Mouse (Mus musculus): Measurements from ENCODE around the gene Nt5c3. TPM values are rescaled to one million over a fixed set of nuclear protein-coding genes. Genes with fewer than 3 reads are reported as not detected.

Gene Nt5c3
- polyA plus RNA-seq, 1 experiment from 2014 or later: 85.2 TPM

DNA sequence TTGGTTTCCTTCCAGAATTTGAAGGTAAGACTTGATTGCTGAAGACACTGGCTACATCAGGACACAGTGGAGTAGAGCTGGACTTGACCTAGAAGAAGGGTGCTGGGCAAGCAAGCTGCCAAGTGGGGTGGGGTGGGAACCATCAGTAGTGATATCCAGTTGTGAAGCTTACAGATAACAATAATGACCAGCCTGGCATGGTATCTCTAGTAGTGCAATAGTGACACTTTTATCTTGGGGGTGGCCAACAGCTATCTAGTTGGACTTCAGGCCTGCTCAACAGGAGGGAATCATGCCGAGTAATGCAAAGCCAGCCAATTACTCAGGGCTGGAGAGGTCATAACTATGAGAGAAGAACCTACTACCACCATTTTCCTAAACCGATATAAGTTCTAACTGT lies 79.4 kb downstream of the Nt5c3 start:
- ATAC-seq (replicated peaks; ENCODE audit: insufficient number of reproducible peaks, low FRiP score, low TSS enrichment, low read depth) (no peak), DNase-seq (ENCODE audit: low spot score) (no peak)
- H3K36me3 ChIP-seq (replicated peaks; ENCODE audit: control insufficient read depth, insufficient read depth, low read depth, low read length): no peaks in the 10 kb centered on the region
- H3K9ac ChIP-seq (replicated peaks; ENCODE audit: low read length): no peak overlapping the region
- no peak overlapping the region for H3K27ac ChIP-seq (replicated peaks; ENCODE audit: low read depth, low read length)
- 89% methylated on average over 2 of the region's 2 CpGs for WGBS
- H3K4me2 ChIP-seq (ENCODE audit: low read depth, low read length): no peak overlapping the region
- H3K4me3 ChIP-seq (ENCODE audit: low read depth, low read length): no peak overlapping the region
- no peaks in the 10 kb centered on the region for H3K4me1 ChIP-seq (ENCODE audit: control insufficient read depth, insufficient read depth, low read length)
- H3K9me3 ChIP-seq (replicated peaks; ENCODE audit: control insufficient read depth, low read length): no peaks in the 10 kb centered on the region
- no peaks in the 10 kb centered on the region for H3K27me3 ChIP-seq (ENCODE audit: control insufficient read depth, insufficient read depth, low read length)

DNA sequence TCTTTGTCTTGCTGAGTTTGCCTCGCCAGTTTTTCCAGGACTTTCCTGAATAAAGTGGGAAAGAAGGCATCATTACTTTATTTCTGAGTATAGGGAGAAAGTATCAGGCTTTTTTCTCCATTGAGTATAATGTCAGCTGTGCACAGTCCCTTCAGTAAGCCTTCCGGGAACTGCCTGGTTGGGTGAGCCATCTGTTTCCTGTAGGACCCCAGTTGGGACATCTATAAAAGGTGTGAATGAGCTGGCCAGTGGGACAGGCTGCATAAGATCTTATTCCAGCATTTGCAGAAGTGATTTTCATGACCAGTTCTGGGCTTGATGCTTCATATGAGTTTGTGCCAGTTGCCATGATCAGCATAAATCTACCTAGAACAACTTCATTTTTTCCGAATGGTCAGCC lies 80.5 kb downstream of the Nt5c3 start:
- Histone ChIP-seq H3K27ac (replicated peaks; ENCODE audit: low read depth, low read length) (no peak overlapping the region), H3K27me3 (ENCODE audit: control insufficient read depth, insufficient read depth, low read length) (no peaks in the 10 kb centered on the region), H3K9ac (replicated peaks; ENCODE audit: low read length) (no peak overlapping the region), H3K36me3 (replicated peaks; ENCODE audit: control insufficient read depth, insufficient read depth, low read depth, low read length) (no peaks in the 10 kb centered on the region), H3K4me2 (ENCODE audit: low read depth, low read length) (no peak overlapping the region), H3K9me3 (replicated peaks; ENCODE audit: control insufficient read depth, low read length) (no peaks in the 10 kb centered on the region), H3K4me1 (ENCODE audit: control insufficient read depth, insufficient read depth, low read length) (no peaks in the 10 kb centered on the region), H3K4me3 (ENCODE audit: low read depth, low read length) (no peak overlapping the region)
- 85% methylated on average over 3 of the region's 3 CpGs for WGBS
- ATAC-seq (replicated peaks; ENCODE audit: insufficient number of reproducible peaks, low FRiP score, low TSS enrichment, low read depth) (no peak), DNase-seq (ENCODE audit: low spot score) (no peak)

DNA sequence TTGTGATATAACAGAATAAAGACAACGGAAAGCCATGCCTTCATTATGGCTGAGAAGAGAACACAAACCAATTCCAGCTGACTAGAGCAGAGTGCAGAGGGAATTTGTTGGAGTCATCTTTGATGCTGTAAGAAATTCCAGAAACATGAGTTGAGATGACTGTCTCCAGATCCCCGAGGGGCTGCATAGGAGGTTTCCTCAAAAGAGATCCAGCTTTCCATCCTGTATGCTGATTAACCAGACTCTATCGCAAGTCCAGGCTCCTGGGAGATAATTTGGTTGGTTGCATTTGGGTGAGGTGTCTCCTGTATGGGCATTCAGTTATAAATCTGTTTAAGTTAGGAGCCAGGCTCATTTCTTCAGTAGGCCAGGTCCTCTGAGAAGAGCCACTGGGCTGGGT lies 86.1 kb downstream of the Nt5c3 start:
- ATAC-seq (replicated peaks; ENCODE audit: insufficient number of reproducible peaks, low FRiP score, low TSS enrichment, low read depth): no peak
- H3K27ac ChIP-seq (replicated peaks; ENCODE audit: low read depth, low read length): no peak overlapping the region
- no peak overlapping the region for H3K4me3 ChIP-seq (ENCODE audit: low read depth, low read length)
- 87% methylated on average over 3 of the region's 3 CpGs for WGBS
- H3K36me3 ChIP-seq (replicated peaks; ENCODE audit: control insufficient read depth, insufficient read depth, low read depth, low read length): no peaks in the 10 kb centered on the region
- no peak for DNase-seq (ENCODE audit: low spot score)
- no peak overlapping the region for H3K4me2 ChIP-seq (ENCODE audit: low read depth, low read length)
- H3K9me3 ChIP-seq (replicated peaks; ENCODE audit: control insufficient read depth, low read length): no peaks in the 10 kb centered on the region
- H3K9ac ChIP-seq (replicated peaks; ENCODE audit: low read length): no peak overlapping the region
- H3K4me1 ChIP-seq (ENCODE audit: control insufficient read depth, insufficient read depth, low read length): no peaks in the 10 kb centered on the region
- H3K27me3 ChIP-seq (ENCODE audit: control insufficient read depth, insufficient read depth, low read length): no peaks in the 10 kb centered on the region

DNA sequence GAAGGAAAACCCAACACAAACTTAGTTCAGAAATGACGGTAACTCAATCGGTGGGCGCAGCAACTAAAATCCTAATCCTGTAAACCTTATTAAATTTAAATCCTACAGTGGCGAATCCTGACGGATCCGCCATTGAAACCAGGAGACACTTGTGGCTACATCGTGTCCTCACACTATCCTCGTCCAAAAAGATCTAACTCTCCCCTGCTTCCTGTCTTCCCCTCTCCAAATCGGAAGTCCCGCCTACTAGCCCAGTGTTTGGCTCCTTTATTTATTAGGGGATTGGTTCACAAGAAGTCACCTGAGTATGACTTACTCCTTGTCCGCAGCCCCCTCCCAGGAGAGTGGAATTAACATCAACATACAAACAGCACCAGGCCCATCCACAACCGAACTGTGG lies 86.6 kb downstream of the Nt5c3 start:
- H3K4me2 ChIP-seq (ENCODE audit: low read depth, low read length): no peak overlapping the region
- H3K27ac ChIP-seq (replicated peaks; ENCODE audit: low read depth, low read length): no peak overlapping the region
- no peak overlapping the region for H3K9ac ChIP-seq (replicated peaks; ENCODE audit: low read length)
- H3K9me3 ChIP-seq (replicated peaks; ENCODE audit: control insufficient read depth, low read length): no peaks in the 10 kb centered on the region
- no peaks in the 10 kb centered on the region for H3K36me3 ChIP-seq (replicated peaks; ENCODE audit: control insufficient read depth, insufficient read depth, low read depth, low read length)
- H3K4me3 ChIP-seq (ENCODE audit: low read depth, low read length): no peak overlapping the region
- ATAC-seq (replicated peaks; ENCODE audit: insufficient number of reproducible peaks, low FRiP score, low TSS enrichment, low read depth) (no peak), DNase-seq (ENCODE audit: low spot score) (no peak)
- no peaks in the 10 kb centered on the region for H3K4me1 ChIP-seq (ENCODE audit: control insufficient read depth, insufficient read depth, low read length)
- no peaks in the 10 kb centered on the region for H3K27me3 ChIP-seq (ENCODE audit: control insufficient read depth, insufficient read depth, low read length)
- 92% methylated on average over 12 of the region's 12 CpGs for WGBS

DNA sequence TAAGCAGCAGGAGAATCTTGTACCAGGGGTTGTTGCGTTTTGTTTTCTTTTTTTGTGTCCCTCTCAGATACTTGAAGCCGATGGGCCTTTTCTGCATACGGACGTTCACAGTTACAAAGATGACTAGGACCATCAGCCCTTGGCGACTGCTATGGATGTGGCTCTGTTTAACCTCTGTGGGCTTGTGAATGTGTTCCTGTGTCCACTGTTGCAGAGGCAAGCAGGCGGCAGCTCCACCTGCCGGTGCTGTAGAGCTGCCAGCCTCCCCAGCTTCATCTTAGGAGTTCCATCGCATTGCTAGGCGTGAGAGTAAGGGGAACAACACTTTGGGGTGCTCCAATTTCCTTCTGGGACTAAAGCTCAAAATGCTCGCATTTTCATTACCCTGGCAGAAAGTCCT lies 88.2 kb downstream of the Nt5c3 start:
- 88% methylated on average over 10 of the region's 10 CpGs for WGBS
- H3K9ac ChIP-seq (replicated peaks; ENCODE audit: low read length): no peak overlapping the region
- DNase-seq (ENCODE audit: low spot score) (no peak), ATAC-seq (replicated peaks; ENCODE audit: insufficient number of reproducible peaks, low FRiP score, low TSS enrichment, low read depth) (no peak)
- no peak overlapping the region for H3K4me2 ChIP-seq (ENCODE audit: low read depth, low read length)
- H3K27me3 ChIP-seq (ENCODE audit: control insufficient read depth, insufficient read depth, low read length): no peaks in the 10 kb centered on the region
- H3K27ac ChIP-seq (replicated peaks; ENCODE audit: low read depth, low read length): no peak overlapping the region
- no peak overlapping the region for H3K4me3 ChIP-seq (ENCODE audit: low read depth, low read length)
- H3K9me3 ChIP-seq (replicated peaks; ENCODE audit: control insufficient read depth, low read length): no peaks in the 10 kb centered on the region
- no peaks in the 10 kb centered on the region for H3K4me1 ChIP-seq (ENCODE audit: control insufficient read depth, insufficient read depth, low read length)
- H3K36me3 ChIP-seq (replicated peaks; ENCODE audit: control insufficient read depth, insufficient read depth, low read depth, low read length): no peaks in the 10 kb centered on the region

DNA sequence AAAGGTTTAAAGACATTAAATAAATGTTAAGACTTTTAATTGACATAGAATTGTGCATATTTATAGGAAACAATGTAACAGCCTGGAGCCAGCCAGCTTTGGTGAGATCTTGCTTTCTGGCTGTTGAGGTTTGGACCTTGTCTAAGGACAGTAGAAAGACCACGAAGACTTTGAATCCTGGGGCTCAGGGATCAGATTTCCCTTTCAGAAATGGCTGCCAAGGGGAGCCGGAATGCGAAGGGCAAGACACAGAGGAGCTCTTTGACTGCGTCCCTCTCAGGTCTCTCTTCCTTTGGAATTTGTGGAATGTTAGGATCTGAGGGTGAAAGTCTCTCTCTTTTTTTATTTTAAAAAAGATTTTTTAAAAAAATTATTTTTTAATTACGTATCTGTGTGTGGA lies 89.0 kb downstream of the Nt5c3 start:
- Histone ChIP-seq H3K9ac (replicated peaks; ENCODE audit: low read length) (no peak overlapping the region), H3K4me3 (ENCODE audit: low read depth, low read length) (no peak overlapping the region), H3K4me2 (ENCODE audit: low read depth, low read length) (no peak overlapping the region), H3K27me3 (ENCODE audit: control insufficient read depth, insufficient read depth, low read length) (no peaks in the 10 kb centered on the region), H3K9me3 (replicated peaks; ENCODE audit: control insufficient read depth, low read length) (no peaks in the 10 kb centered on the region), H3K4me1 (ENCODE audit: control insufficient read depth, insufficient read depth, low read length) (no peaks in the 10 kb centered on the region), H3K36me3 (replicated peaks; ENCODE audit: control insufficient read depth, insufficient read depth, low read depth, low read length) (no peaks in the 10 kb centered on the region), H3K27ac (replicated peaks; ENCODE audit: low read depth, low read length) (no peak overlapping the region)
- DNase-seq (ENCODE audit: low spot score) (peak; percentile 15), ATAC-seq (replicated peaks; ENCODE audit: insufficient number of reproducible peaks, low FRiP score, low TSS enrichment, low read depth) (no peak)
- WGBS: 43% methylated on average over 5 of the region's 5 CpGs

DNA sequence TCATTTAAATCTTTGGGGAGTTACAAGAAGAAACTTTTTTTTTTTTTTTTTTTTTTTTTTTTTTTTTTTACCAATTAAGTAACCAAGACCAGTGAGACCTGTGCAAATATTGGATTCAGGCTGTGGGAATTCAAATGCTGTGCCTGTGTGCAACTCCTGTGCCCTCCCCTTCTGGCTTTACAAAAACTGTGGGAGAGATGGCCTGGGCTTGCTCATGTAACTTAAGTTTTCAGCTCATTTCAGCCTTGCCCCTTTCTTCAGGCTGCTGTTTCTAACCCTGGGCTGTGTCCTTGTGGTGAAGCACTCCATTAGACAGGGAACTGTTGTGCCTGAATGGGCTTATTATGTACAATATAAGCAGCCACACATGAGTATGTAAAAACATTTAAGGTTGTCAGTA lies 90.9 kb downstream of the Nt5c3 start:
- no peaks in the 10 kb centered on the region for H3K4me1 ChIP-seq (ENCODE audit: control insufficient read depth, insufficient read depth, low read length)
- DNase-seq (ENCODE audit: low spot score) (peak; percentile 17), ATAC-seq (replicated peaks; ENCODE audit: insufficient number of reproducible peaks, low FRiP score, low TSS enrichment, low read depth) (no peak)
- H3K27ac ChIP-seq (replicated peaks; ENCODE audit: low read depth, low read length): no peak overlapping the region
- H3K36me3 ChIP-seq (replicated peaks; ENCODE audit: control insufficient read depth, insufficient read depth, low read depth, low read length): no peaks in the 10 kb centered on the region
- H3K4me3 ChIP-seq (ENCODE audit: low read depth, low read length): peak overlapping the region; percentile 62
- H3K9me3 ChIP-seq (replicated peaks; ENCODE audit: control insufficient read depth, low read length): no peaks in the 10 kb centered on the region
- no peak overlapping the region for H3K9ac ChIP-seq (replicated peaks; ENCODE audit: low read length)
- H3K27me3 ChIP-seq (ENCODE audit: control insufficient read depth, insufficient read depth, low read length): no peaks in the 10 kb centered on the region
- peak overlapping the region; percentile 80 for H3K4me2 ChIP-seq (ENCODE audit: low read depth, low read length)

DNA sequence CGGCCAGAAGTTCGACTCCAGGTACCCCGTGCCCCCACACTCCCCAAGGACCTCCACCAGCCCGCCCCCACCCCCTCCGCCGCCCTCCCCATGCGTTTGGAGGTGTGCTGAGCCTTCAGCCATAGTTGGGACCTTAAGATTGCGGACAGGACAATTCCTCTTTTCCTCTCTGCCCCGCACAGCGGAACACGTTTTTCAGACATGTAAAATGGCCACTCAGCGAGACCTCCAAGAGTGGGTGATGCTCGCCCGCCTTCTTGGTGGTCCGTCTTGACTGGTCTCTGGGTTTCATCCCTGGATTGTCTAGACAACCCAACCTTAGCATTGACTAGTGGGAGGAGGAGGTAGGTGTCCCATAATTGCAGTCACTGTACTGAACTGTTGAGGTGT lies 91.3 kb downstream of the Nt5c3 start:
- no peaks in the 10 kb centered on the region for H3K9me3 ChIP-seq (replicated peaks; ENCODE audit: control insufficient read depth, low read length)
- H3K27ac ChIP-seq (replicated peaks; ENCODE audit: low read depth, low read length): peak overlapping the region; percentile 59
- WGBS: 1% methylated on average over 15 of the region's 15 CpGs
- peak overlapping the region; percentile 85 for H3K9ac ChIP-seq (replicated peaks; ENCODE audit: low read length)
- DNase-seq (ENCODE audit: low spot score) (peak; percentile 58), ATAC-seq (replicated peaks; ENCODE audit: insufficient number of reproducible peaks, low FRiP score, low TSS enrichment, low read depth) (peak; percentile 36; the same call in 1 of the 2 replicates)
- peak overlapping the region; percentile 62 for H3K4me3 ChIP-seq (ENCODE audit: low read depth, low read length)
- H3K4me1 ChIP-seq (ENCODE audit: control insufficient read depth, insufficient read depth, low read length): no peaks in the 10 kb centered on the region
- peak overlapping the region; percentile 80 for H3K4me2 ChIP-seq (ENCODE audit: low read depth, low read length)
- H3K36me3 ChIP-seq (replicated peaks; ENCODE audit: control insufficient read depth, insufficient read depth, low read depth, low read length): no peaks in the 10 kb centered on the region
- no peaks in the 10 kb centered on the region for H3K27me3 ChIP-seq (ENCODE audit: control insufficient read depth, insufficient read depth, low read length)

Measured in embryonic facial prominence, embryonic 11.5 days (tissue).